Mouse (Mus musculus) intestine, embryonic 15.5 days (tissue): ENCODE measurements around the gene Pkd1. TPM values are rescaled to one million over a fixed set of nuclear protein-coding genes. Genes with fewer than 3 reads are reported as not detected.

ENCODE experiments used
- ATAC-seq: fragments of 200-750 bp; cut with Nextera tagmentation; 2 replicates; pipeline ENCODE4 v1.8.0; 2017; ENCODE audit warnings: moderate TSS enrichment, moderate library complexity
- H3K27ac ChIP-seq: fragments of 300-500 bp; sonication (generic); 2 replicates; pipeline ENCODE4 v1.5.1; 2015; ENCODE audit warnings: mild to moderate bottlenecking, inconsistent platforms
- H3K27me3 ChIP-seq: fragments of 300-500 bp; sonication (generic); replicated peaks from 2 replicates; pipeline ENCODE4 v1.6.1; 2015; ENCODE audit warnings: inconsistent platforms
- H3K36me3 ChIP-seq: fragments of 300-500 bp; sonication (generic); 2 replicates; pipeline ENCODE4 v1.6.1; 2015; ENCODE audit warnings: inconsistent platforms
- H3K4me1 ChIP-seq: fragments of 300-500 bp; sonication (generic); replicated peaks from 2 replicates; pipeline ENCODE4 v1.6.1; 2015; ENCODE audit warnings: inconsistent platforms
- H3K4me2 ChIP-seq: fragments of 300-500 bp; sonication (generic); replicated peaks from 2 replicates; pipeline ENCODE4 v1.6.1; 2015; ENCODE audit warnings: mild to moderate bottlenecking, inconsistent platforms
- H3K4me3 ChIP-seq: fragments of 300-500 bp; sonication (generic); replicated peaks from 2 replicates; pipeline ENCODE4 v1.5.1; 2015; ENCODE audit warnings: inconsistent platforms
- H3K9ac ChIP-seq: fragments of 300-500 bp; sonication (generic); 2 replicates; pipeline ENCODE4 v1.6.1; 2015; ENCODE audit warnings: inconsistent platforms
- H3K9me3 ChIP-seq: fragments of 300-500 bp; sonication (generic); 2 replicates; pipeline ENCODE4 v1.6.1; 2016; ENCODE audit warnings: inconsistent platforms
- WGBS: fragments of 180-500 bp; shearing (Covaris S2); methylation state at CpG from one replicate; pipeline ENCODE4 v1.1.7; 2015; 5-methylcytosine and 5-hydroxymethylcytosine counted together
- polyA plus RNA-seq: library from polyadenylated mRNA; unstranded; fragments of >200 nt; fragmentation: Nextera tagmentation; extraction: Ambion mirVana; gene quantifications from 2 replicates; pipeline ENCODE4 v1.2.1, GENCODE M21; 2015

Pkd1 gene
- polyA plus RNA-seq, 1 experiment from 2014 or later, result 16.9 TPM

- Histone ChIP-seq H3K4me1 (no peaks in the 10 kb centered on the region), H3K4me3 (no peak overlapping the region), H3K4me2 (no peak overlapping the region), H3K9me3 (no peaks in the 10 kb centered on the region), H3K27ac (no peak overlapping the region), H3K36me3 (peaks cover 46% of the 10 kb centered on the region), H3K27me3 (no peaks in the 10 kb centered on the region), H3K9ac (no peak overlapping the region)
- no peak for ATAC-seq
- WGBS, result 97% methylated on average over 2 of the region's 2 CpGs
Observed at GRCm38 (mm10) chr17:24580287-24580686, 30.7 kb downstream of the Pkd1 start.

- H3K27me3 ChIP-seq, result no peaks in the 10 kb centered on the region
- H3K4me2 ChIP-seq, result no peak overlapping the region
- H3K4me3 ChIP-seq, result no peak overlapping the region
- WGBS, result 72% methylated on average over 5 of the region's 5 CpGs
- no peaks in the 10 kb centered on the region for H3K4me1 ChIP-seq
- H3K36me3 ChIP-seq, result peaks cover 51% of the 10 kb centered on the region
- no peak overlapping the region for H3K9ac ChIP-seq
- H3K9me3 ChIP-seq, result no peaks in the 10 kb centered on the region
- ATAC-seq, result no peak
- no peak overlapping the region for H3K27ac ChIP-seq
Observed at GRCm38 (mm10) chr17:24583599-24584460, 34.2 kb downstream of the Pkd1 start.

- Histone ChIP-seq H3K36me3 (peaks cover 51% of the 10 kb centered on the region), H3K27ac (no peak overlapping the region)
- 65% methylated on average over 3 of the region's 3 CpGs for WGBS
Observed at GRCm38 (mm10) chr17:24584520-24584919, 34.9 kb downstream of the Pkd1 start.

GRCm38 (mm10) chr17:24586532-24586931, 36.9 kb downstream of the Pkd1 start:
- no peak overlapping the region for H3K4me3 ChIP-seq
- WGBS, result 95% methylated on average over 4 of the region's 4 CpGs
- H3K27ac ChIP-seq, result no peak overlapping the region
- H3K4me1 ChIP-seq, result no peaks in the 10 kb centered on the region
- H3K4me2 ChIP-seq, result no peak overlapping the region
- H3K36me3 ChIP-seq, result peaks cover 44% of the 10 kb centered on the region
- no peaks in the 10 kb centered on the region for H3K27me3 ChIP-seq
- H3K9ac ChIP-seq, result no peak overlapping the region
- no peak for ATAC-seq
- no peaks in the 10 kb centered on the region for H3K9me3 ChIP-seq

More at GRCm38 (mm10) chr17:24584520-24584919, 34.9 kb downstream of the Pkd1 start:
- Histone ChIP-seq H3K4me3 (no peak overlapping the region), H3K4me1 (no peaks in the 10 kb centered on the region), H3K4me2 (no peak overlapping the region), H3K27me3 (no peaks in the 10 kb centered on the region), H3K9me3 (no peaks in the 10 kb centered on the region), H3K9ac (no peak overlapping the region)
- ATAC-seq, result no peak

- H3K27me3 ChIP-seq, result no peaks in the 10 kb centered on the region
- H3K4me3 ChIP-seq, result no peak overlapping the region
- no peak overlapping the region for H3K4me2 ChIP-seq
- H3K9me3 ChIP-seq, result no peaks in the 10 kb centered on the region
- no peak overlapping the region for H3K27ac ChIP-seq
- peaks cover 57% of the 10 kb centered on the region for H3K36me3 ChIP-seq
- no peaks in the 10 kb centered on the region for H3K4me1 ChIP-seq
- 79% methylated on average over 3 of the region's 3 CpGs for WGBS
- ATAC-seq, result no peak
- no peak overlapping the region for H3K9ac ChIP-seq
Observed at GRCm38 (mm10) chr17:24590943-24591342, 41.3 kb downstream of the Pkd1 start.

- no peak overlapping the region for H3K9ac ChIP-seq
- 95% methylated on average over 5 of the region's 5 CpGs for WGBS
- H3K4me3 ChIP-seq, result no peak overlapping the region
- H3K4me1 ChIP-seq, result no peaks in the 10 kb centered on the region
- no peak overlapping the region for H3K4me2 ChIP-seq
- H3K9me3 ChIP-seq, result no peaks in the 10 kb centered on the region
- no peak for ATAC-seq
- peaks cover 59% of the 10 kb centered on the region for H3K36me3 ChIP-seq
- no peaks in the 10 kb centered on the region for H3K27me3 ChIP-seq
- H3K27ac ChIP-seq, result no peak overlapping the region
Observed at GRCm38 (mm10) chr17:24591695-24592094, 42.1 kb downstream of the Pkd1 start.

- Histone ChIP-seq H3K36me3 (peaks cover 65% of the 10 kb centered on the region), H3K27ac (no peak overlapping the region), H3K27me3 (no peaks in the 10 kb centered on the region), H3K4me2 (no peak overlapping the region), H3K4me1 (no peaks in the 10 kb centered on the region), H3K9ac (no peak overlapping the region), H3K4me3 (no peak overlapping the region), H3K9me3 (no peaks in the 10 kb centered on the region)
- 0 out of 2 replicates have a peak, but pooled peaks have one; percentile 21 for ATAC-seq
- WGBS, result 82% methylated on average over 5 of the region's 5 CpGs
Observed at GRCm38 (mm10) chr17:24593248-24593647, 43.6 kb downstream of the Pkd1 start.

GRCm38 (mm10) chr17:24593992-24594890, 44.6 kb downstream of the Pkd1 start:
- Histone ChIP-seq H3K9ac (no peak overlapping the region), H3K4me3 (no peak overlapping the region), H3K36me3 (peaks cover 64% of the 10 kb centered on the region), H3K9me3 (no peaks in the 10 kb centered on the region), H3K4me1 (no peaks in the 10 kb centered on the region), H3K27me3 (no peaks in the 10 kb centered on the region), H3K27ac (no peak overlapping the region), H3K4me2 (no peak overlapping the region)
- no peak for ATAC-seq
- WGBS, result 91% methylated on average over 26 of the region's 26 CpGs

- no peaks in the 10 kb centered on the region for H3K27me3 ChIP-seq
- 75% methylated on average over 17 of the region's 17 CpGs for WGBS
- H3K27ac ChIP-seq, result no peak overlapping the region
- H3K9ac ChIP-seq, result no peak overlapping the region
- H3K4me1 ChIP-seq, result no peaks in the 10 kb centered on the region
- H3K4me3 ChIP-seq, result no peak overlapping the region
- H3K4me2 ChIP-seq, result no peak overlapping the region
- ATAC-seq, result no peak; the same call in 1 of the 2 replicates
- H3K9me3 ChIP-seq, result no peaks in the 10 kb centered on the region
- peaks cover 65% of the 10 kb centered on the region for H3K36me3 ChIP-seq
Observed at GRCm38 (mm10) chr17:24595126-24596072, 45.8 kb downstream of the Pkd1 start.

- no peaks in the 10 kb centered on the region for H3K9me3 ChIP-seq
- no peaks in the 10 kb centered on the region for H3K4me1 ChIP-seq
- no peak overlapping the region for H3K27ac ChIP-seq
- H3K27me3 ChIP-seq, result no peaks in the 10 kb centered on the region
- no peak overlapping the region for H3K9ac ChIP-seq
- WGBS, result 79% methylated on average over 5 of the region's 5 CpGs
- no peak overlapping the region for H3K4me2 ChIP-seq
- peaks cover 58% of the 10 kb centered on the region for H3K36me3 ChIP-seq
- ATAC-seq, result no peak
- H3K4me3 ChIP-seq, result no peak overlapping the region
Observed at GRCm38 (mm10) chr17:24596073-24596466, 46.4 kb downstream of the Pkd1 start.

GRCm38 (mm10) chr17:24596471-24597183, 47.0 kb downstream of the Pkd1 start:
- H3K4me2 ChIP-seq, result no peak overlapping the region
- H3K9me3 ChIP-seq, result no peaks in the 10 kb centered on the region
- peaks cover 62% of the 10 kb centered on the region for H3K36me3 ChIP-seq
- no peaks in the 10 kb centered on the region for H3K27me3 ChIP-seq
- no peaks in the 10 kb centered on the region for H3K4me1 ChIP-seq
- 86% methylated on average over 19 of the region's 19 CpGs for WGBS
- H3K27ac ChIP-seq, result no peak overlapping the region
- H3K4me3 ChIP-seq, result no peak overlapping the region
- no peak for ATAC-seq
- H3K9ac ChIP-seq, result no peak overlapping the region
